Comparison of ENCODE assay signal across 7 mouse cellular contexts in genomic region chr5:24394165-24394894, GRCm38 (mm10). TPM values are rescaled to one million over a fixed set of nuclear protein-coding genes. Genes with fewer than 3 reads are reported as not detected.
A peak's percentile ranks its signal among the peaks of the same experiment; 100 is the strongest.
DNase-seq lines count a peak whose midpoint lies in the region; ATAC-seq and TF ChIP-seq lines count a peak whose summit lies in the region.

No protein-coding gene starts in this region.

- peak; percentile 95 for DNase-seq in adrenal gland, postnatal 10 days
- peak; percentile 96 for DNase-seq in embryonic facial prominence, embryonic 10.5 days (ENCODE audit: low spot score)
- DNase-seq in gonadal fat pad, adult 2 months (ENCODE audit: low read depth) = peak; percentile 95
- peak; percentile 92 for DNase-seq in left cerebral cortex, postnatal 4 days

- 1% methylated on average over 36 of the region's 36 CpGs for WGBS in embryonic facial prominence, embryonic 10.5 days
- WGBS in intestine, postnatal 0 days = under 1% methylated on average over 36 of the region's 36 CpGs
- WGBS in midbrain, embryonic 12.5 days = 1% methylated on average over 36 of the region's 36 CpGs
- WGBS in small intestine, adult 2 months = 1% methylated on average over 36 of the region's 36 CpGs

- peak overlapping the region; percentile 62 for H3K4me3 ChIP-seq in embryonic facial prominence, embryonic 10.5 days
- peak overlapping the region; percentile 63 for H3K4me3 ChIP-seq in intestine, postnatal 0 days (ENCODE audit: low read depth, low read length)
- H3K4me3 ChIP-seq in midbrain, embryonic 12.5 days = peak overlapping the region; percentile 52
- peak overlapping the region; percentile 71 for H3K4me3 ChIP-seq in small intestine, adult 2 months (ENCODE audit: low read depth, low read length)

- peak overlapping the region; percentile 87 for H3K27ac ChIP-seq in embryonic facial prominence, embryonic 10.5 days (replicated peaks)
- H3K27ac ChIP-seq in intestine, postnatal 0 days (ENCODE audit: low read depth, low read length) = peak overlapping the region; percentile 75
- H3K27ac ChIP-seq in midbrain, embryonic 12.5 days (replicated peaks) = peak overlapping the region; percentile 52
- peak overlapping the region; percentile 89 for H3K27ac ChIP-seq in small intestine, adult 2 months (ENCODE audit: insufficient read depth, low read depth, low read length)

- peak; percentile 89 for TF ChIP-seq CTCF in intestine, postnatal 0 days (IDR thresholded peaks at IDR 0.05; ENCODE audit: low read depth)
- peak; percentile 74; the same call in 1 of the 2 replicates for TF ChIP-seq CTCF in small intestine, adult 2 months (IDR thresholded peaks at IDR 0.05; ENCODE audit: extremely low read depth, insufficient read length, insufficient replicate concordance, low read depth, low read length)

- ATAC-seq in intestine, postnatal 0 days = peak; percentile 93
- peak; percentile 98 for ATAC-seq in midbrain, embryonic 12.5 days (ENCODE audit: low FRiP score, low read depth)

- H3K36me3 ChIP-seq in embryonic facial prominence, embryonic 10.5 days (replicated peaks) = peaks cover 4% of the 10 kb centered on the region; the same call in 1 of the 2 replicates
- H3K36me3 ChIP-seq in intestine, postnatal 0 days (ENCODE audit: control insufficient read depth, insufficient read depth) = no peaks in the 10 kb centered on the region
- no peaks in the 10 kb centered on the region for H3K36me3 ChIP-seq in midbrain, embryonic 12.5 days
- H3K36me3 ChIP-seq in small intestine, adult 2 months (ENCODE audit: control insufficient read depth, insufficient read depth, low read length) = no peaks in the 10 kb centered on the region

- peaks cover 25% of the 10 kb centered on the region for H3K27me3 ChIP-seq in embryonic facial prominence, embryonic 10.5 days (replicated peaks; ENCODE audit: low read depth, poor library complexity, severe bottlenecking)
- no peaks in the 10 kb centered on the region for H3K27me3 ChIP-seq in intestine, postnatal 0 days (replicated peaks; ENCODE audit: control insufficient read depth, insufficient read depth, low read length)
- peaks cover 17% of the 10 kb centered on the region for H3K27me3 ChIP-seq in midbrain, embryonic 12.5 days
- no peaks in the 10 kb centered on the region for H3K27me3 ChIP-seq in small intestine, adult 2 months (ENCODE audit: control insufficient read depth, insufficient read depth, low read length)

- peaks cover 22% of the 10 kb centered on the region for H3K4me1 ChIP-seq in embryonic facial prominence, embryonic 10.5 days
- 0 out of 2 replicates have a peak, but pooled peaks cover 2% of the 10 kb centered on the region for H3K4me1 ChIP-seq in intestine, postnatal 0 days (replicated peaks; ENCODE audit: control insufficient read depth, insufficient read depth, low read length)
- H3K4me1 ChIP-seq in midbrain, embryonic 12.5 days = peaks cover 10% of the 10 kb centered on the region
- peaks cover 7% of the 10 kb centered on the region; the same call in 1 of the 2 replicates for H3K4me1 ChIP-seq in small intestine, adult 2 months (ENCODE audit: control insufficient read depth, insufficient read depth, insufficient read length, low read length)

- H3K9me3 ChIP-seq in embryonic facial prominence, embryonic 10.5 days = no peaks in the 10 kb centered on the region
- no peaks in the 10 kb centered on the region for H3K9me3 ChIP-seq in intestine, postnatal 0 days (ENCODE audit: control insufficient read depth)
- H3K9me3 ChIP-seq in midbrain, embryonic 12.5 days = no peaks in the 10 kb centered on the region

- intact Hi-C loops in left cerebral cortex, postnatal 4 days (cut with DNase I) = no loop called here

- peak overlapping the region; percentile 46 for H3K9ac ChIP-seq in intestine, postnatal 0 days (ENCODE audit: low read depth, low read length)
- H3K9ac ChIP-seq in midbrain, embryonic 12.5 days (replicated peaks) = peak overlapping the region; percentile 41

- TF ChIP-seq POLR2A in small intestine, adult 2 months (IDR thresholded peaks at IDR 0.05; ENCODE audit: low read depth, low read length) = peak; percentile 49

- H3K4me2 ChIP-seq in intestine, postnatal 0 days (replicated peaks; ENCODE audit: low read depth) = peak overlapping the region; percentile 64
- H3K4me2 ChIP-seq in midbrain, embryonic 12.5 days (replicated peaks) = peak overlapping the region; percentile 48

RNA-seq across cellular contexts. Expression of gene Abcb8, which starts 0.9 kb away (rescaled TPM):
- 100 to 1,000 TPM in 1 of 2 experiments, 10 to 100 TPM in 1; 93.7 to 116 TPM for total RNA-seq in adrenal gland, postnatal 10 days (2021)
- 53.6 and 57.2 TPM in 2 replicates for polyA plus RNA-seq in embryonic facial prominence, embryonic 10.5 days (2016; fragmentation: Nextera tagmentation; extraction: Ambion mirVana)
- 52.2 and 61.0 TPM in 2 replicates for polyA plus RNA-seq in gonadal fat pad, adult 2 months (2012; rRNA removed)
- 40.4 and 40.9 TPM in 2 replicates for polyA plus RNA-seq in intestine, postnatal 0 days (2015; fragmentation: Nextera tagmentation; extraction: Ambion mirVana)
- total RNA-seq in left cerebral cortex, postnatal 4 days (2021) = 10 to 100 TPM; 44.5 to 53.6 TPM
- 47.1 and 48.0 TPM in 2 replicates for polyA plus RNA-seq in midbrain, embryonic 12.5 days (2016; fragmentation: Nextera tagmentation; extraction: Ambion mirVana)
- 53.2 and 83.7 TPM in 2 replicates for polyA plus RNA-seq in small intestine, adult 2 months (2012; rRNA removed)

RNA-seq across cellular contexts. Expression of gene Atg9b, which starts 2.4 kb away (rescaled TPM):
- under 1 TPM; 0.60 to 0.67 TPM for total RNA-seq in adrenal gland, postnatal 10 days (2021)
- polyA plus RNA-seq in embryonic facial prominence, embryonic 10.5 days (2016; fragmentation: Nextera tagmentation; extraction: Ambion mirVana) = 0.69 and 0.83 TPM in 2 replicates
- 1.1 and 1.2 TPM in 2 replicates for polyA plus RNA-seq in gonadal fat pad, adult 2 months (2012; rRNA removed)
- polyA plus RNA-seq in intestine, postnatal 0 days (2015; fragmentation: Nextera tagmentation; extraction: Ambion mirVana) = 0.42 and 0.61 TPM in 2 replicates
- total RNA-seq in left cerebral cortex, postnatal 4 days (2021) = 1 to 10 TPM; 6.4 to 8.1 TPM
- 0.35 and 0.46 TPM in 2 replicates for polyA plus RNA-seq in midbrain, embryonic 12.5 days (2016; fragmentation: Nextera tagmentation; extraction: Ambion mirVana)
- 0.43 and 1.9 TPM in 2 replicates for polyA plus RNA-seq in small intestine, adult 2 months (2012; rRNA removed)

RNA-seq across cellular contexts. Expression of gene Asic3, which starts 18.9 kb away (rescaled TPM):
- total RNA-seq in adrenal gland, postnatal 10 days (2021) = under 1 TPM; 0.54 to 0.76 TPM
- polyA plus RNA-seq in embryonic facial prominence, embryonic 10.5 days (2016; fragmentation: Nextera tagmentation; extraction: Ambion mirVana) = 0.31 and 0.34 TPM in 2 replicates
- polyA plus RNA-seq in gonadal fat pad, adult 2 months (2012; rRNA removed) = 0.08 and 0.43 TPM in 2 replicates
- polyA plus RNA-seq in intestine, postnatal 0 days (2015; fragmentation: Nextera tagmentation; extraction: Ambion mirVana) = 0.08 and 0.17 TPM in 2 replicates
- not detected for total RNA-seq in left cerebral cortex, postnatal 4 days (2021)
- 0.17 and 0.27 TPM in 2 replicates for polyA plus RNA-seq in midbrain, embryonic 12.5 days (2016; fragmentation: Nextera tagmentation; extraction: Ambion mirVana)
- polyA plus RNA-seq in small intestine, adult 2 months (2012; rRNA removed) = 0.58 and 1.9 TPM in 2 replicates

RNA-seq across cellular contexts. Expression of gene Cdk5, which starts 29.0 kb away (rescaled TPM):
- total RNA-seq in adrenal gland, postnatal 10 days (2021) = 10 to 100 TPM; 37.9 to 41.3 TPM
- polyA plus RNA-seq in embryonic facial prominence, embryonic 10.5 days (2016; fragmentation: Nextera tagmentation; extraction: Ambion mirVana) = 46.9 and 50.7 TPM in 2 replicates
- 70.5 and 94.8 TPM in 2 replicates for polyA plus RNA-seq in gonadal fat pad, adult 2 months (2012; rRNA removed)
- polyA plus RNA-seq in intestine, postnatal 0 days (2015; fragmentation: Nextera tagmentation; extraction: Ambion mirVana) = 28.4 and 29.9 TPM in 2 replicates
- total RNA-seq in left cerebral cortex, postnatal 4 days (2021) = 100 to 1,000 TPM; 122 to 132 TPM
- polyA plus RNA-seq in midbrain, embryonic 12.5 days (2016; fragmentation: Nextera tagmentation; extraction: Ambion mirVana) = 64.1 and 76.9 TPM in 2 replicates
- polyA plus RNA-seq in small intestine, adult 2 months (2012; rRNA removed) = 34.0 and 64.7 TPM in 2 replicates

RNA-seq across cellular contexts. Expression of gene Slc4a2, which starts 29.3 kb away (rescaled TPM):
- 10 to 100 TPM; 58.7 to 60.9 TPM for total RNA-seq in adrenal gland, postnatal 10 days (2021)
- polyA plus RNA-seq in embryonic facial prominence, embryonic 10.5 days (2016; fragmentation: Nextera tagmentation; extraction: Ambion mirVana) = 35.1 and 38.4 TPM in 2 replicates
- polyA plus RNA-seq in gonadal fat pad, adult 2 months (2012; rRNA removed) = 60.6 and 67.9 TPM in 2 replicates
- polyA plus RNA-seq in intestine, postnatal 0 days (2015; fragmentation: Nextera tagmentation; extraction: Ambion mirVana) = 29.9 and 30.1 TPM in 2 replicates
- 10 to 100 TPM; 26.9 to 30.4 TPM for total RNA-seq in left cerebral cortex, postnatal 4 days (2021)
- 32.7 and 35.7 TPM in 2 replicates for polyA plus RNA-seq in midbrain, embryonic 12.5 days (2016; fragmentation: Nextera tagmentation; extraction: Ambion mirVana)
- polyA plus RNA-seq in small intestine, adult 2 months (2012; rRNA removed) = 51.4 and 90.6 TPM in 2 replicates

Comparison
In these comparisons a context has a peak if more than half of its experiments do, and no peak if none do; other contexts are left out.
1. Peak in every context shown above with its lines: DNase-seq, ATAC-seq, H3K4me3 ChIP-seq and H3K27ac ChIP-seq.